Mouse (Mus musculus): ENCODE results near the gene Dnah7b.
"Not testable (repeated sequence)": the region's sequence is repeated elsewhere in the genome, so short reads cannot be mapped to it uniquely, and the experiment has no call there.

Gene Dnah7b

DNA sequence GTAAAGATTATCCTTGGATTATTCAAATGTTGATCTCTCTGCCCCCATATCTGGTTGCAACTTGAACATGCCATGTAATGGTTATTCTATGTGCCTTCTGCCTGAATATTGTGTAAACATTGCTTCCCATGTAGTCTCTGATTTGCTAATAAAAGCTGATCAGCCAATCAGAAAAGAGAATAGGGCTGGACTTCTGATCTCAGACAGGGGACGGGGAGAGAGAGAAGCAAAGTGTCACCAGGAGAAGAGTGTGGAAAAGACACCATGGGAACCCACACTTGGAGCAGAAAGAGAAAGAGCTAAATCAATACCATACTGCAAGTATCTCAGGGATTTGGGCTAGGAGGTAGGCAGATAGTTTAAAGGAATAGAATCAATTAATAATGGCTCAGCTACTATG is at the start of gene Dnah7b:
Dnah7b (plus strand) TSS at position 301 of the 400 bp plus-strand sequence.
- DNase-seq (ENCODE audit: low read depth): no peak

DNA sequence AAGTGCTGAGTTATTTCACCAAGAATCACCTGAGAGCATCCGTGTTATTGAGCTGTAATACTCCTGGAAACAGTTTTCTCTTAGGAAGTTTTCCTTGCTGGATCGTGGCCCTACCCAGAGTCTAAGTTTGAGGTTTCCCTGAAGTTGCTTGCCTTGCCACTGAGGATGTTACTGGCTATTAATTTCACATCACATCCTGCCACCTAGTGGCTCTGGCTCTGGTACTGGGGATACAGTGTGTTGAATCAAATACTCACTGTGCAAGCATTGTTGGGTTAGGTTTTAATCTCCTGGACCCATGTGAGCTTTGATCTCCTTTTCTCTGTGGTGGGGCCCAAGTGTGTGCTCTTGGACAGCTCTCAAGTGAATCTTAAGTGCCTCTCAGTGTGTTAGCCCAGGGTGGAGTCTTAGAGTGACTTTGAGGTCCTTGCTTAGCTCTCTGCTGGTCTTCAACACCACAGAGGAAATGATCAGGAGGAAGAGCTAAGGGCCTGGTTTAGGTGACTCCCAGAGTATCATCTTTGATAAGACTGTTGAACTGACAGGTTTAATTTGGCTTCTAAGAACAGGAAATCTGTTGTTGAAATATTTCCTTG is 47.6 kb upstream of the Dnah7b start:
- no peak for DNase-seq (ENCODE audit: low read depth)

DNA sequence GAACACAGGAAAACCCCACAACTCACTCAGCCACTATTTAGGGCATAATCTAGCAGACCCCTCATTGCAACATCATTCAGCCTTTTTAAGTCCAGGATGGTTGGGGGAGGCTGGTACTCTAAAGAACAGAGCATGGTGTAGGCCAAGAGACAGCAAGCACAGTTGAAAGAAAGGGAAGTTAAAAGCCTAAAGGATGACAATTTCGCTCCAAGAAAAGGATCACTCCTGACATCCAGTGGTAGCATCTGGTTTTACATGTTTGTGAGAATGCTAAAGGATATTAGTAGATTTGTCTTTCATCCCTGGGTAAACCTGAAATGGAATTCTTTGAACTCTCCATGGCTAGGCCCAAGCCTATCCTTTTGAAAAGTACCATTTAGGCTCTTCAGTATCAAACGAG is 43.9 kb upstream of the Dnah7b start:
- DNase-seq (ENCODE audit: low read depth): no peak

DNA sequence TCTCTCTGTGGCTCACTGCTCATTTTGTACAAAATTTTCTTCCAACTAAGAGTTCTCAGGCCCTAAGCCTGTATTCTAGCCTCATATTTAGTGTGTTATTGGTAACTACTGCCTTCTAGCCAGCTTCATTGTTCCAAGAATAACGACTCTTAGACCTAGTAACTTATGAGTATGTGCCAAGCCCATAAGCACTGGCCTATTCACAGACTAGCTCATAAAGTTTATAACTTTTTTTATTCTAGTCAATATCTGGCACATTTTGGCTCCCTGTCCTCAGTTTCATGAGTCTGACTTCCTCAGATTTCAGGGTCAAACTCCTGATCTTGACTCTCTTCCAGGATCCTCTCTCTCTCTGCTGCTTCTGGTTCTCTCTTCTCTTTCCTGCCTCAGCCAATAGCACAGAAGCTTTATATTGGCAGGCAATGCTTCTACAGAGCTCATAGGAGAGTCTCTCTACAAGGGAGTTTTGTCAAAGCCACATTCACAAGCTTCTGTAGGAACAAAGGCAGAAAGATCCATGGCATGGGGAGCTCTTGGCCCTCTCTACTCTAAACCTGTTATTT is 34.0 kb upstream of the Dnah7b start:
- DNase-seq (ENCODE audit: low read depth): no peak

DNA sequence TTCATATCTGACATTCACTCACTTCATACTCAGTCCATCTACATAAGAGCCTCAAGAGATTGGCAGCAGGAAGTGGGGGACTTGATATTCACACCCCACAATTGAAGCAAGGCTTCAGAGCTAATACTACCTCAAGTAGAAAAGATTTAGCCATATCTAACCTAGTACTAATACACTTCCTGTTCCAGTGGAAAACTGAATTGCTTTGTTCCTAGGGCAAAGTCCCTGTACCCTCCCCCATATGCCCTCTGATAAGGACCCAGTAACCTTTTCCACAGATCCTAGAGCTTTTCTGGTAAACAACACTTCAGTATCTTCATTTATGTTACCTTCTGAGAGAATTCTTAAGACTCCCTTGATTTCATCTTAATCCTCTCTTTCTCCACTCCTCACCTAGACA is 17.9 kb upstream of the Dnah7b start:
- DNase-seq (ENCODE audit: low read depth): no peak

DNA sequence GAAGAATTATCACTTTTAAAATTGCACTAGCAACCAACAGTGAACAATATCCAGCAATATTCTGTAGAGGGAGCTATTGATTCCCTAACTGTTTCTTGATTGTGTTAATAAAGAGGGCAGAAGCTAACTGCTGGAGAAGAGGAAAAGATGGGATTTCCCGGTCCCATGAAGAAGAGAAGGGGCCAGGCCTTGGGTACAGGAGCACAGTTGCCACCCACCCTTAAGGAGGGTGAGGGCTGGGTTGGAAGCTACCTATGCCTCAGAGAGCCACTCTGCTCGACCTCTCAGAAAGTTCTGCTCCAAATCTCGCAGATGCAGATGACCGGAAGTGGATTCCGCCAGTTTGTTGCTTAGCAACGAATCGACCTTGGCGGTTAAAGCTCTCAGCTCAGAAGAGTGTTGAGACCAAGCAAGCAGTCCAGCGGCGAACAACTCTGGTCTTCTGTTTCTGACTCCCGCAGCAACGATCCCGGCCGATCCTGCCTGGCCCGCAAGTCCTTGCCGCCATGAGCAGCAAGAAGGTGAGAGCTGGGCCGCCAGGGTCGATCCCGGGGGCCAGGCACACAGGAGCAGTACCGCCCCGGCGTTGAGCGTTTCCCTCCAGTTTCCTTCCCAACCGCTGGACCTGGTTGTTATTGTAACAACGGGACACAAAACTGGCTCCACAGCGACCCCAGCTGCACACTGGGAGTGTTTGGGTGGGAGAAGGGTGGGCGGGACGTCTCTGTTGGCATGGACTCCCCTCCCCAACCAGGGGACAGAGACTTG is 553 bp downstream of the Dnah7b start:
- DNase-seq (ENCODE audit: low read depth): no peak

DNA sequence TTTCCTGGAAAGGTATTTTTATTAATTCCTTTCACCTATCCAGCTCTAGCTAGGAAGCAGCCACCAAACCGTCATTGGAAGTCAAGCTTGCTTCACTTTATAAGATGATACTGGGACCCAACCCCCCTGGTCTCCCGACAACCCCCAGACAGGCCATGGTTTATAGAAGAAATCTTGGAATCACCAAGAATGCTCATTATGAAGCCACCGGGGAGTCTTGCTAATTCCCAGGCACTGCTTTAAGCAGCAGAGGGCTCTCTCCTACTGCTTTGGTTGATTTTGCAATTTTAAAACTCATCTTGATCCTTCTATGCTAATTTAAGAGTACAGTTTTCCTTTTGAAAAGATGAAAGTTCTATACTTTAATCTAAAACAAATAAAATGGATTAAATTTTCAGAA is 2.7 kb downstream of the Dnah7b start:
- not testable (repeated sequence) for DNase-seq (ENCODE audit: low read depth)

DNA sequence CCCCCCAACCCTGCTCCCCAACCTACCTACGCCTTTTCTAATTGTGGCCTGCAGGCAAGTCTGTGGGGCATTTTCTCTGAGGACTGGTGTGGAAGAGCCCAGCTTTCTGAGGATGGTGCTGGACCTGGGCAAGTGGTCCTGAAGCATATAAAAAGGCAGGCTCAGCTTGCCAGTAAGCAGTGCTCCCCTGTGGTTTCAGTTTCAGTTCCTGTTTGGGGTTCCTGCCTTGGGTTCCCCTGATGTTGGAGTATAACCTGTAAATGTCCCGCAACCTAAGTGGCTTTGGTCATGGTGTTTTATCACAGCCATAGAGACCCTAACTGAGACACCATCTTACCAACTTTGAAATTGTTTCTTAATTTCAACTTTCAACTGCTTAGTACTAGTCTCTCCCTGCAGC is 11.8 kb downstream of the Dnah7b start:
- DNase-seq (ENCODE audit: low read depth): no peak

DNA sequence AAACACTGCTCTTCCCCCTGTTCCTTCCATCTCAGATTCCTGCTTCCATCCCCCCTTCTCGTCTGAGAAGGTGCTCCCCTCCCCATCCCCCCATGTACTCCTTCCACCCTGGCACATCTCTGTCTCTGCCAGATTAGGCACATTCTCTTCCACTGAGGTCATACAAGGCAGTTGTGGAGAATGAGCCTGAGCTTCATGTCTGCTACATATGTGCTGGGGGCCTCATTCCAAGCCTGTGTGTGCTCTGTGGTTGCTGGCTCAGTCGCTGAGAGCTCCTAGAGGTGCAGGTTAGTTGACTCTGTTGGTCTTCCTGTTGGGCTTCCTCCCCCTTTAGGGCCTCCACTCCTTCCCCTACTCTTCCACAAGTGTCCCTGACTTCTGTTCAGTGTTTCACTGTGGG is 34.4 kb downstream of the Dnah7b start:
- no peak for DNase-seq (ENCODE audit: low read depth)

DNA sequence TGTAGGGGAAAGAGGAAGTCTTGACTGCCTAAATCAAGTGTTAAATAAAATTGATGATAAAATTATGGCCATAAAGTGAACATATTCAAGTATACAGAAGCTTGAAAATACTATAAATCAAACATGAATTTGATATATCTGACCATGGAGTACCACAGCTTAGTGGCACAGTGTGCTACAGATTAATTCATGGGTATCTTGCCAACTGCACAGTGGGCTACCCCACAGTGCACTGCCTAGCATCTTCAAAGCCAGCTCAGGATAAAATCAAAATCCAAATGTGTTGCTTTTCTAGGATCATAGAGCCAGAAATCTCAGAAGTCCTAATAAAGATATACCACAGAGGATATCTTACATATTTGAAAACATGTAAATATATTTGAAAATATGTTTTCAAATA is 46.5 kb downstream of the Dnah7b start:
- not testable (repeated sequence) for DNase-seq (ENCODE audit: low read depth)

DNA sequence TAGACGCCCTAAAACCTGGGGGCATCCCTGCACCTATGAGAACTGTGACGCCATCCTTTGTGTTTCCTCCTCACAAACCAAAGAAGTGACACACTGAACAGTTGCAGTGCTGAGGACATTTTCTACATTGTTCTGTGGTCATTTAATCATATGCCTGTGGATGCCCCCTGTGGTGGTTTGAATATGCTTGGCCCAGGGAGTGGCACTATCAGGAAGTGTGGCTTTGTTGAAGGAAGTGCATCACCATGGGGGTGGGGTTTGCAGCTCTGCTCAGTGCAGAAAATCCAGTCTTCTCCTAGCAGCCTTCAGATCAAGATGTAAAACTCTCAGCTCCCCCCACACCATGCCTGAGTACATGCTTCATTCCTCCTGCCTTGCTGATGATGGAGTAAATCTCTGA is 51.1 kb downstream of the Dnah7b start:
- DNase-seq (ENCODE audit: low read depth): not testable (repeated sequence)

DNA sequence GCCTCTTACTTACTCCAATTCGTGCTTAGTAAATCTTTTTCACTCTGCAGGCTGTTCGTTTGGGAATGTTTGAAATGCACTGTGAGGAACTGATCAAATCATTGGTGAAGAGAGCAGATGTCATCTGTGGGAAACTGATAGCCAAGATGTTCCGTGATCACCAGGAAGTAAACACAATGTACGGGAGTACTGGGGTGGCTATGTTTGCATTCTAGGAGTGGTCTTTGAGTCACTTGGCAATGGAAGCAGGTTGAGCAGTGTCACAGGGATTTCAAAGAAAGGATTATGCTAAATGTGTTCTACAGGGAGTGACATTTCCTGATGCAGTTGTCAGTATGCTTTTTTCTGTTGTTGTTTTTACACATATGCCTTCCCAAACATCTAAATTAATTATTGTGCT is 61.9 kb downstream of the Dnah7b start:
- no peak for DNase-seq (ENCODE audit: low read depth)

DNA sequence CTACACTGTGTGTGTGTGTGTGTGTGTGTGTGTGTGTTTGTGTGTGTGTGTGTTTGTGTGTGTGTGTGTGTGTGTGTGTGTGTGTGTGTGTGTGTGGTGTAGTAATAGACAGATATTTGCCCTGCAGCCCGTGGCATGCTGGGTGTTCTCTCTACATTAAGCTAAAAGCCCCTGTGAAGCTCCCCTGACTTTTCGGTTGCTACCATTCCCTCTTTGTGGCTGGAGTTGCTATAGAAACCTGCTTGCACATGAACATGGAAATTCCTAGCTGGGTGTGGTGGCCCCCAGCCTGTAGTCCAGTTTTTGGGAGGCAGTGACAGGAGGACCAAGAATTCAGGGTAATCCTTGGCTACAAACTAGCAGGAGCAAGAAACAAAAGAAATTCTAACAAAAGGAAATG is 130.7 kb downstream of the Dnah7b start:
- not testable (repeated sequence) for DNase-seq (ENCODE audit: low read depth)

DNA sequence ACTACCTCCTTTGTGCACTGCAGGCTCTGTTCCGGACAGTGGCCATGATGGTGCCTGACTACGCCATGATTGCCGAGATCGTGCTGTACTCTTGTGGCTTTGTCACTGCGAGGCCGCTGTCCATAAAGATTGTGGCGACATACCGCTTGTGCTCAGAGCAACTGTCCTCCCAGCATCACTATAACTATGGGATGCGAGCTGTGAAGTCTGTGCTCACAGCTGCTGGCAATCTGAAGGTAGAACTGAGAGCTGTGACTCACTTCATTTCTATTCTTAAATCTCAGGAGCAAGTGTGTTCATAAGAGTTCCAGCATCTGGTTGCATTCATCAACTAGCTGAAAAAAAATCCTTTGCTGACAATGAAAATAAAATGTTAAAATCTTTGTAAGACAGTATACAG is 135.1 kb downstream of the Dnah7b start:
- DNase-seq (ENCODE audit: low read depth): not testable (repeated sequence)

DNA sequence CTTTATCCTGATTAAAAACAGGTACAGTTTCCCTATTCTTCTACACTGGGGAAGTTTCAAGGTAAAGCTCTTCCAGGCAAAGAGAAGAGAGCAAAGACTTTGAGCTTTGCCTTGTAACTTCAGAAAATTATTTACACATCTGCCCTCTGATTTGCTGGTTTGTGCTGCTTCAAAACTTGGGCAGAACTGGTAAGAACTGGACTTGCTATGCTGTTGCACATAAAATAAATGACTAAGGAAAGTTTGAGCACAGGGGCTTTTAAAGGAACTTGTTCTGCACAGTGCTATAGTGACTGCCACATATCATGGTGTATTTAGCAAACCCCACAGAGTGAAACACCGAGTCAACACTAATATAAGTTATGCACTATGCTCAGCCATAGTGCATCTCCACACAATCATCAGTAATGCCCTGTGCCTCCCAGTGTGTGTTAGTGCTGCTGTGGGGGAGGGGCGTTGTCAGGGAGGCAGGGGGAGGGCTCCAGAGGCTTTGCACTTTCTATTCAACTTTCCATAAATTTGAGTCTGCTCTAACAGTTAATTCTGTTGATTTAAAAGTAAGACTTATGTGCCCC is 144.0 kb downstream of the Dnah7b start:
- not testable (repeated sequence) for DNase-seq (ENCODE audit: low read depth)

DNA sequence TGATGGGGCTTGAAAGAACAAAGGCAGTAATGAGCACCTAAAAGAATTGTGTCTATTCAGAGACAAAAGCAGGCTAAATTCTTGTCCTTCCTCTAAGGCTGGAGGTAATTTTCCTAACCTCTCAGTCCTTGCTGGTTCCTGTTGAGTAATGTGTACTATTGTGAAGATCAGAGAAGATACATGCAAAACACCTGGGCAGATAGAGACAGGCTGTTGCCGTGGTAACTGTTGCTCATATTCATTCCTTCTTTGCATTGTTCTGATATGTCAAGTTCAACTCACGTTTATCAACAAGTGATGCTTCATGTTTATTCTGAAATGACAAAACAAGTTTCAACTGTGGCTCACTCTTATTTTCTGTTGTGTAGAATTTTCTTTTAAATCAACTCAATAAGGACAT is 156.6 kb downstream of the Dnah7b start:
- not testable (repeated sequence) for DNase-seq (ENCODE audit: low read depth)

DNA sequence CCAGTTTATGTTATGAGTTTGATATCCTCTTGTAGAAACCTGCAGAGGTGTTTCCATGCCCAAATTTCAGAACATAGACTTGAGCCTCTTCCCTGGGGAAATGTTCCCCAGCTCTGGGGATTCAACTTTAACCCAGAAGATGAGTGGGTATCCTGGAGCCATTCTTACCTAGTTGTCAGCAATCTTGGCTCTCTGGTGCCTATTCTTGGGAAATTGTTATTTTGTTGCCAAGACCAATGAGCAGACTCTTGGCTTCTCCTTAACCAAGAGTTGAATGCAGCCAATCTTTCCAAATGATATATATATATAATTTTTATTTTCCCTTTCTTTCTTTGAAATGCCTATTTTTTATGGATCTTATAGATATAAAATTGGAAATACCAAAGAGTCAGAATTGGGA is 160.0 kb downstream of the Dnah7b start:
- not testable (repeated sequence) for DNase-seq (ENCODE audit: low read depth)

DNA sequence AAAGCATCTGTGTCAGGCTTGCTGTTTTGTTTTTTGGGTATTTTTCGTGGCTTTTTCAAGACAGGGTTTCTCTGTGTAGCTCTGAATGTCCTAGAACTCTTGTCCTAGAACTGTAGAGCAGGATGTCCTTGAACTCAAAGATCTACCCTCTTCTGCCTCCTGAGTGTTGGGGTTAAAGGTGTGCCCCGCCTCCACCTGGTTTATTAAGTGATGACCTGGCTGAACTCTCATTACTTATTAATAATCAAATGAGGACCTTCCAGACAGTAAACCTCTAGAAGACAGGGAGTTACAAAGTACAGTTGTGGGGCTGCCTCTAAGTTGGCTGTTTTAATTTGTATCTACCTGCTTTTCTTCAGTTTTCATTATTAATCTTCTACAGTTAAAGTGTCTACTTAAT is 202.7 kb downstream of the Dnah7b start:
- DNase-seq (ENCODE audit: low read depth): not testable (repeated sequence)

DNA sequence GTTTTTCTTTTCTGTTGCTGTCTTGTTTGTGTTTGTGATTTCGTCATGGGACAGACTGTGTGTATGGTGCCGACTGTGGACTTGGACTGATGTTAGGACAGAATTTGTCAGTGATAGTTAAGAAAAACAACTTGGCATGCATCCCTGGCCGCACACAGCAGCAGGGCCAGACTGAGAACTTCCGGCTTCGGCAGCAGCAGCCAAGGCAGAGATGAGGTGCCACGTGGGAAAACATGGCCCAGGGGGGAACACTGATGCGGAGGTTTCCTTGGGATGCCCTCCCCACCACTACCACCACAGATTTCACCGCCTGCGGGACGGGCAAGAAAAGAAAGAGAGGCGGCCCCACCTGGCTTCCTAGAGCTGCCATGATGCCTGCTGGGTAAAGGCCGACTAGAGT is 205.8 kb downstream of the Dnah7b start:
- no peak for DNase-seq (ENCODE audit: low read depth)

DNA sequence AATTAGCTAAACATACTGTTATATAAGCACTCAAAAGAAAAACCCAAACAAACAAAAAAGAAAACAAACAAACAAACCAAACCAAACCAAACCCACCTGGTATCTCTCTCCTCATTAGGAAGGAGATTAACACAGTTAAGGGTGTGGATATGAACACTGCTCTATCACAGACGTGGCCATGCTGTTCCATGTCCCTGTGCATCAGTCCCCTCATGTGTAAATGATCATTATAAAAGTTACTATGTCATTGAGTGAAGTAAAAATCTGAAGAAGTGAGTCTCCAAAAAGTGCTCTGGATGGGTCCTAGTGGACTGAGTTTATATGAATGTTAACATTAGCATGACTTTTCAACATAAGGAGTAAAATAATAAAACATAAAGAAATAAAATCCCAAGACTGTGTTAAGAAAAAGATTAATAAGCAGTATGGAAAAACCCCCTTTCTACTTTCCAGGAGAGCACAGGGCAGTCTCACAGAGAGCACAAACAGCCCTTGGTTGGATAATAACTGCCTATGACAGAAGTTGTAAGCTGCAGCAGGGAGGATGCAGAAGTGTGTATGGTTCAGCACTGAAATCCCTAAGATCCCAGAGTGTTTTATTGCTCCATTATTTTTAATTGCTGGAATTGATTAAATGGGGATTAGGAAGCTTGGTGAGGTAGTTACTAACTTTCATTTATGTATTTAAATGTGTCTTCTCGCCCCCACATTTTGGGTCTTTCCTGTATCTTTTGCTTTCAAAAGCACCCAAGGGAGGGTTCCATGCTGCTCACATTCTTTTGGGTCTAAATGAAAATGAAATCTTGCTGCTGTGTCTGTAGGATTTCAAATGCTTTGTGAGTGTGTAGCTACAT is 212.2 kb downstream of the Dnah7b start:
- DNase-seq (ENCODE audit: low read depth): not testable (repeated sequence)

DNA sequence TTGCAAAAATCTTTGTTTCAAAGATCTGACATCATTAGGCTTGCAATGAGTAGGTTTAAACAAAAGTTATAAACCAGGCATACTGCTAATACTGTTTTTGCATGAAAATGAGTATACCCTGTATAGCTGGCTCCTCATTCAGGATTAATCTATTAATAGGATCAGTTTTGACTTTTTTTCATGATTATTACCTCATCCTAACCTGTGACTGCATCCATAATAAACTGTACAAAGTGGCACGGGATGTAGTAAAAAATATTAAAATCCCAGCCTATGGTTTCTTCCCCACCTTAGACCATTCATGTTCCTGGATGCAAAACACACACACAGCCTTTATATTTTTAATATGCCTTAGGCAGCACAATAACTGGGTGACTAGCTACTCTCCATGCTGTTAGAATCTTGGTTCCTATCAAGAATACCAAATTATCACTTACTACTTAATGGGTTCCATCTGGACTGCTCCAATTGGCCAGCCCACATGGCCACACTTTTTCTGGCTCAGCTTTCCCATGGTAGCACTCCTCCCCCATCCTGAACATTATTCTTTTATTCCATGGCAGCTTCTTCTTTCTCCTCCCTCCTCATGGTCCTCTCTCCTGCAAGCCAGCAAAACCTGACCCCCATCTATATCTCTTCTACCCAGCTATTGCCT is 212.9 kb downstream of the Dnah7b start:
- not testable (repeated sequence) for DNase-seq (ENCODE audit: low read depth)

DNA sequence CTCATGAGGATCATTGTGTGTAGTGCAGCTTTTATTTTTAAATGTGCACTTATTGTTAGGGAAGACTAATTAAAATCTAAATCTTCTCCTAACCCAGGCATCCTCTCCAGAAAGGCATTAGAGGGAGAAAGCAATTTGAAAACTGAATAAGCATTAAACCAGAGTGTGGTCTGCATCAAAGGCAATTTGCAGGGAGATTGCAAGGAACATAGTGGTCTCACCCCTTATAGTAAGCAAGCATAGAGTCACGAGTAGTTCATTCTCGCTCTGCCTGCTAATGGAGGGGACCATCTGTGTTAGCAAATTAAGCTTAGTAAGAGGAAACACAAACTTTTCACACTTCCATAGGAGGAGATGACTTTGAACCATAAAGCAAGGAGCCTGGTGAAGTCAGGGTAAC is 228.3 kb downstream of the Dnah7b start:
- not testable (repeated sequence) for DNase-seq (ENCODE audit: low read depth)

All from naive thymus-derived CD4-positive, alpha-beta T cell, adult 2 months (primary cell).